Mouse (Mus musculus) intestine, embryonic 14.5 days (tissue): Measurements from ENCODE around the gene Dbx2. TPM values are rescaled to one million over a fixed set of nuclear protein-coding genes. Genes with fewer than 3 reads are reported as not detected.

Source experiments
- ATAC-seq: fragments of 200-750 bp; cut with Nextera tagmentation; replicated peaks from 2 replicates; pipeline ENCODE4 v1.8.0; 2017; ENCODE audit warnings: low read depth, moderate number of reproducible peaks, moderate TSS enrichment, moderate library complexity; ENCODE audit not compliant: low FRiP score, low TSS enrichment
- DNase-seq: peaks from one replicate; pipeline ENCODE4 v3.0.0-alpha.2; 2018; ENCODE audit warnings: low spot score
- H3K27ac ChIP-seq: fragments of 300-500 bp; sonication (generic); 2 replicates; pipeline ENCODE4 v1.5.1; 2014; ENCODE audit warnings: low read depth, mild to moderate bottlenecking, control low read depth
- H3K27me3 ChIP-seq: fragments of 300-500 bp; sonication (generic); replicated peaks from 2 replicates; pipeline ENCODE4 v1.6.1; 2014; ENCODE audit warnings: low read length, control low read depth; ENCODE audit not compliant: control insufficient read depth, insufficient read depth
- H3K36me3 ChIP-seq: fragments of 300-500 bp; sonication (generic); 2 replicates; pipeline ENCODE4 v1.6.1; 2014; ENCODE audit warnings: low read length, control low read depth; ENCODE audit not compliant: control insufficient read depth, insufficient read depth
- H3K4me1 ChIP-seq: fragments of 300-500 bp; sonication (generic); replicated peaks from 2 replicates; pipeline ENCODE4 v1.6.1; 2014; ENCODE audit warnings: low read length, control low read depth, mixed read lengths; ENCODE audit not compliant: control insufficient read depth, insufficient read depth
- H3K4me2 ChIP-seq: fragments of 300-500 bp; sonication (generic); 2 replicates; pipeline ENCODE4 v1.6.1; 2014; ENCODE audit warnings: low read length
- H3K4me3 ChIP-seq: fragments of 300-500 bp; sonication (generic); 2 replicates; pipeline ENCODE4 v1.5.1; 2014; ENCODE audit warnings: low read depth, low read length, control low read depth, mixed read lengths
- H3K9ac ChIP-seq: fragments of 300-500 bp; sonication (generic); 2 replicates; pipeline ENCODE4 v1.6.1; 2014; ENCODE audit warnings: mild to moderate bottlenecking, low read length
- H3K9me3 ChIP-seq: fragments of 300-500 bp; sonication (generic); 2 replicates; pipeline ENCODE4 v1.6.1; 2016; ENCODE audit warnings: low read length, control low read depth; ENCODE audit not compliant: control insufficient read depth
- WGBS: fragments of 180-500 bp; shearing (Covaris S2); extraction: QIAGEN DNeasy Blood & Tissue Kit; methylation state at CpG from one replicate; pipeline ENCODE4 v1.1.7; 2014; 5-methylcytosine and 5-hydroxymethylcytosine counted together
- polyA plus RNA-seq: library from polyadenylated mRNA; unstranded; fragments of >200 nt; fragmentation: Nextera tagmentation; extraction: Ambion mirVana; gene quantifications from 2 replicates; pipeline ENCODE4 v1.2.1, GENCODE M21; 2014

Gene Dbx2
- polyA plus RNA-seq, 1 experiment from 2014 or later = not detected

DNA sequence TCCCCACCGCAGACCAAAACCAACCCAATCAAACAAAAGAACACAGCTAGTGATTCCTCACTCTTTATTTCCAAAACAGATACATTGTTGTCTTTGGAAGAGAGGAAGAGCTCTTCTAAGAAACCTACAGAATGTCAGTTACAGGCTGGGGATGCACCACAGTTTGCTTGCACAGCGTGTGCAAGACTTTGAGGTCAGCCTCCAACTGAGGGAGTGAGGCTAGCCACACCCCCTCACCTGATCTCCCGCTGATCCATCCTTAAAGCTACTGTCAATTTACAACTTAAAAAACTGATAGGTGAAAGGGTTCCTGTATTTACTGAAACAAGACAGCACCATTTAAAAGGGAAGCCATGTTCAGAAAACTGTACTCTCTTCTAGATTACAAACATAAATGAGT lies 3.9 kb downstream of the Dbx2 start:
- no peak overlapping the region for H3K4me3 ChIP-seq
- ATAC-seq (no peak), DNase-seq (no peak)
- H3K9ac ChIP-seq = no peak overlapping the region
- H3K9me3 ChIP-seq = no peaks in the 10 kb centered on the region
- 5% methylated on average over 3 of the region's 3 CpGs for WGBS
- H3K27ac ChIP-seq = no peak overlapping the region
- H3K36me3 ChIP-seq = no peaks in the 10 kb centered on the region
- no peak overlapping the region for H3K4me2 ChIP-seq
- H3K27me3 ChIP-seq = peaks cover 73% of the 10 kb centered on the region
- H3K4me1 ChIP-seq = no peaks in the 10 kb centered on the region; the same call in 1 of the 2 replicates

DNA sequence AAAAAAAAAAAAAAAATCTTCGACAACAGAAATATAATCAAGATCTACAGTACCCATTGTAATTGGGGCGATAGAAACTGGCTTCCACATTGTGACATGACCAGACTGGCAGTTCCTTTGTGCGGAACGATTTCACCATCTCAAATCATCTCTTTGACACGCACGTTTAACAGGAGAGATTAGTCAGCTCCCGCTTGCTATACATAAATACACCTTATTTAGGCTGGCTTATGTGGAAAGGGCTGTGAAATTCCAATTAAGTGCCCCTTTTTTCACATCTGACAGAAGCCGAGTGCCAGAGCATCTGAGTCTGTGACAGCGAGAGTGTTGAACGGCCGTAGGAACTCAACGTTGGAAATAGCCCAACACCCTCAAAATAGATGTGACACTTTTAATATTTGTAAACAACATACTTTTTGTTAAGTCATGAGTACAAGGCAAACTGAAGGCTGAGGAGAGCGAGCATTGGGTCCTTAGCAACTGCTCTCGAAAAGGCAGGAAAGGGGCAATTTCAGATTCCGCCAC lies 12.2 kb downstream of the Dbx2 start:
- ATAC-seq (no peak), DNase-seq (no peak)
- WGBS = 71% methylated on average over 15 of the region's 15 CpGs
- H3K4me2 ChIP-seq = no peak overlapping the region
- no peaks in the 10 kb centered on the region for H3K36me3 ChIP-seq
- H3K9me3 ChIP-seq = no peaks in the 10 kb centered on the region
- no peak overlapping the region for H3K9ac ChIP-seq
- no peak overlapping the region for H3K4me3 ChIP-seq
- H3K27ac ChIP-seq = no peak overlapping the region
- H3K4me1 ChIP-seq = no peaks in the 10 kb centered on the region; the same call in 1 of the 2 replicates
- 0 out of 2 replicates have a peak, but pooled peaks cover 10% of the 10 kb centered on the region for H3K27me3 ChIP-seq

DNA sequence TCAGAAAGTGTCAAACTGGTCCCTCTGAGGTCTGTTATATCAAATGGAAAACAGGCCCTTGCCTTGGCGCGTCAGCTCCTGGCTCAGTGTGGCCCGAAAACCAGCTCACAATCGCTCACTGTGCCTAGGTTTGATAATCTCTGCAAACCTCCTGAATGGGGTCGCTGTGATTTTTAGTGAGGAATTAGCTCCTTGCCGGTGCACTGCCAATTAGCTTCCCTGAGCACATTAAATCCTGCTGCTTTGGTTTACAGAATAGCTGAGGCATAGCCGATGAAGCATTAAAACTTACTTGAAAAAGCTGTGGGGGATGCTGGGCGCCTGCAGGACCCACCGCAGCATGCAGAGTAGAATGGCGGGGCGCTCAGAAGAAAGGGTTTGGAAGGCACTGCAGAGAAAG lies 15.4 kb downstream of the Dbx2 start:
- H3K4me2 ChIP-seq = no peak overlapping the region
- DNase-seq = no peak

DNA sequence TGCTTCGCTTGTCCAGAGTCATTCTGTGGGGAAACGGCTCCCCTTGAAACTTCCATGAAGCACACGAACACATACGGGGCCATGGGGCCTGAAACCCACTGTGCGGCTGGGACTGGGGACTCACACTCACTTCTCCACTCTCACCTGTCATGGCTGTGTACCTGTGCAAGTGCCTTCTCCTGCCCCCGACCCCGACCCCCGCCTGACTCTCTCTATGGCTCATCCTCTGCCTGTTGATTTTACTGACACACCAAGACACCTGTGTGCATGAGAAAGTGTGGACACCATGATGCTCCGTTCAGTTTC lies 16.0 kb downstream of the Dbx2 start:
- Histone ChIP-seq H3K4me2 (no peak overlapping the region), H3K4me1 (no peaks in the 10 kb centered on the region; the same call in 1 of the 2 replicates), H3K9ac (no peak overlapping the region), H3K27ac (no peak overlapping the region), H3K4me3 (no peak overlapping the region), H3K9me3 (no peaks in the 10 kb centered on the region), H3K36me3 (no peaks in the 10 kb centered on the region), H3K27me3 (0 out of 2 replicates have a peak, but pooled peaks cover 10% of the 10 kb centered on the region)
- 62% methylated on average over 9 of the region's 9 CpGs for WGBS
- no peak for DNase-seq
- no peak for ATAC-seq

More for the DNA sequence above, 15.4 kb downstream of the Dbx2 start:
- ATAC-seq = no peak
- no peak overlapping the region for H3K9ac ChIP-seq
- H3K4me3 ChIP-seq = no peak overlapping the region
- no peaks in the 10 kb centered on the region for H3K36me3 ChIP-seq
- H3K4me1 ChIP-seq = no peaks in the 10 kb centered on the region; the same call in 1 of the 2 replicates
- H3K27me3 ChIP-seq = 0 out of 2 replicates have a peak, but pooled peaks cover 10% of the 10 kb centered on the region
- 29% methylated on average over 11 of the region's 11 CpGs for WGBS
- H3K9me3 ChIP-seq = no peaks in the 10 kb centered on the region
- no peak overlapping the region for H3K27ac ChIP-seq

DNA sequence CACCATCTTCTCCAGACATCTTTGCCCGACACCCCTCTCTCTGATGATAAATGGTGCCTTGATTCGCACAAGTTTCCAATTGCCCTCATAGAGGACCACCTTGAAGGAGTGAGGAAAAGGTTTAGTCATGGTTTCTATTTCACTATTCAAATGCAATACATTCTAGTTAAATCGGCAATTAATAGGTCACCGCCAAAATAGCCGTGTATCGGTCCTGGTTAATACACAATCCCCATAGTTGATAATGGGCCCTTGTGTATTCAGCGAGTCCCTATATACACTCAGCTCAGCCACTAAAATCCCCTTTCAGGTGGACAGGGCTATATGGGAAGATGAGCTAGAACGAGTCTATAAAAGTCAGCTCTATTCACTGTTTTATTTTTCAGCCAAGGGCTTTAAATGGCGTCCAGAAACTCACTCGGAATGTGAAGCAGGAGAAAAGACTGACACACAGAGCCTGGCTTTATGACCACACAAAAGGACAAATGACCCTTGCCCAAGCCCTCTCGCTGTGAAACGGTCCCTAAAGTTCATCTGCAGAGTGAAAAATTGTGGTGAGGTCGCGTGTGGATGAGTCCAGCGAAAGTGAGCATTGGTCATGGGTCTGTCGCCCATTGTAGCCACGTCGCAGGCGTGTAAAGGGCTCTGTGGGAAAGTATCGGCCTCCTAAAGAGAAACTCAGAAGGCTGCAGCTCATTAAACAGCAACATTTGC lies 16.5 kb downstream of the Dbx2 start:
- ATAC-seq (no peak), DNase-seq (no peak)
- no peaks in the 10 kb centered on the region; the same call in 1 of the 2 replicates for H3K4me1 ChIP-seq
- H3K27ac ChIP-seq = no peak overlapping the region
- H3K4me3 ChIP-seq = no peak overlapping the region
- 0 out of 2 replicates have a peak, but pooled peaks cover 10% of the 10 kb centered on the region for H3K27me3 ChIP-seq
- no peak overlapping the region for H3K4me2 ChIP-seq
- no peaks in the 10 kb centered on the region for H3K9me3 ChIP-seq
- H3K9ac ChIP-seq = no peak overlapping the region
- WGBS = 65% methylated on average over 20 of the region's 20 CpGs
- H3K36me3 ChIP-seq = no peaks in the 10 kb centered on the region

DNA sequence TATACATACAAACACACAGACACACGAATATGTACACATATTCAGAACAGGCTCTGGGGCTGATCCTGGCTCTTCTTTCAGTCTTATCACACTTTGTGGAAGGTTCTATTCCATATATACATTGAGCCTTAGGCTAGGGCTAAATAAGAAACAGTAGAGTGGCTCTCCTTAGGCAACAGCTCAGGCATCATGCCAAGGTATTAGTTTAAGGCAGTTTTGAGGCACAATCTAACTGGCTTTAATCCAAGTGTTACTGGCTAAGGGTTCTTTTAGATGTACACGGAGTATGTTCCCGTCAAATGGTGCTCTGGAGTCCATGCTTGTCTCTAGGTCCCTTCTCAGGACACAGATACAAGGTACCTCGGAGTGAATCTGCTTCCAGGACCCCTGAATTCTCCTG lies 31.4 kb downstream of the Dbx2 start:
- 76% methylated on average over 4 of the region's 4 CpGs for WGBS
- Histone ChIP-seq H3K4me3 (no peak overlapping the region), H3K27me3 (no peaks in the 10 kb centered on the region), H3K36me3 (no peaks in the 10 kb centered on the region), H3K9me3 (no peaks in the 10 kb centered on the region), H3K4me2 (no peak overlapping the region), H3K27ac (no peak overlapping the region), H3K4me1 (no peaks in the 10 kb centered on the region), H3K9ac (no peak overlapping the region)
- ATAC-seq (no peak), DNase-seq (no peak)

DNA sequence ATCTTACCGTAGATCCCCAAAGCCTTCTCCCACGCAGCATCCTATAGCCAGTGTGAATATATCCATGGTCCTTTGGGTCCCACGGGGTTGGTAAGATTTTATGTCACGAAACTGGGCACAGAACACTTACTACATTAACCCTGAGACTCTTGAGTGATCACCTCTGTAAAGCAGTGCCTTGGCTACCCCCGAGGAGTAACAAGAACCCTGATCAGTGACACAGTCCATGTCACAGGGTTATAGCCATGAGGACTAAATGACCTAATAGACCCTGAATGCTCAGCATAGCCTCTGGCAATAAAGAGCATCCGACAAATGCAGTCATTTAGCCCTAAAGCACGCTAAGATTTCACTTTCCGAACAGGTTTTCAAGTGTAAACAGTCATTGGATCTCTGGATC lies 33.0 kb downstream of the Dbx2 start:
- Histone ChIP-seq H3K9ac (no peak overlapping the region), H3K4me1 (no peaks in the 10 kb centered on the region), H3K4me2 (no peak overlapping the region), H3K27me3 (no peaks in the 10 kb centered on the region), H3K36me3 (no peaks in the 10 kb centered on the region), H3K4me3 (no peak overlapping the region), H3K9me3 (no peaks in the 10 kb centered on the region), H3K27ac (no peak overlapping the region)
- DNase-seq (no peak), ATAC-seq (no peak)
- WGBS = 68% methylated on average over 8 of the region's 8 CpGs

DNA sequence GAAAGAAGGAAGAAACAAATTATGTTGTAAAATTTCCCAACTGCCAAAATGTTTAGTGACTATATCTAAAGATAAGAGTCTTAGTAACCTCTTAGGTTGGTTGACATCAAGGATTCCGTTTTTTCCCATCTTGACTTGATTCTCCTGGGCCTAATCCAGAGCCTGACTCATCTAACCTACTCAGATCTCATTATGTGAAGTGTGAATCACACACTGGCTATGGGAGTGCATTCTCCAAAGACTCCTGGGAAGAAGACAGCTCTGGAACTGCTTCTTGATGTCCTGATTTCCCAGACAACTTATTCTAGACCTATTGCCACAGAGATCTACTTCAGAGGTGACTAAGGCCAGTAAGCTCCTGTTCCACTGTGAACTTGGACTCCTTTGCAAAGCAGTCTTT lies 43.2 kb downstream of the Dbx2 start:
- no peaks in the 10 kb centered on the region for H3K4me1 ChIP-seq
- H3K4me3 ChIP-seq = no peak overlapping the region
- no peaks in the 10 kb centered on the region for H3K36me3 ChIP-seq
- no peak for DNase-seq
- 79% methylated on average over 1 of the region's 1 CpGs for WGBS
- no peak for ATAC-seq
- no peak overlapping the region for H3K4me2 ChIP-seq
- no peaks in the 10 kb centered on the region for H3K9me3 ChIP-seq
- no peak overlapping the region for H3K9ac ChIP-seq
- H3K27ac ChIP-seq = no peak overlapping the region
- H3K27me3 ChIP-seq = no peaks in the 10 kb centered on the region

DNA sequence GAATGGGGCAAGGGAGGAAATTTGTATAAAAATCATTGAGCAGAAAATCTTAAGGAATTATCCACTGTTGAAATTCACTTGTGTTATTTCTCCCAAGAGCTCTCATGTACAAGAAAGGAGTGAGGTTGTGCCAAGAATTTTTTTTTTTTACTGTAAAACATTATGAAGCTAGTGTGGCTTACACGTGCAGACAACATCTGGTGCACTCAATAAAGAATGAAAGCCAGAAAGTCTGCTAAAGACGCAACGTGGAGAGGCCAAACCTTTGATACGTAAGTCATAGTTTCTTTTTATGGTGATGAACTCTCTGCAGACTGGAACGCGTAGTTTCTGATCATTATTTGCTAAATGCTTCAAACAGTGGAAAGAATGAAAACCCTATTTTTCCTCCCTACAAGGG lies 54.6 kb downstream of the Dbx2 start:
- no peak overlapping the region for H3K9ac ChIP-seq
- ATAC-seq (no peak), DNase-seq (no peak)
- H3K4me1 ChIP-seq = no peaks in the 10 kb centered on the region
- no peak overlapping the region for H3K4me2 ChIP-seq
- WGBS = 62% methylated on average over 6 of the region's 6 CpGs
- H3K4me3 ChIP-seq = no peak overlapping the region
- no peaks in the 10 kb centered on the region for H3K9me3 ChIP-seq
- H3K36me3 ChIP-seq = no peaks in the 10 kb centered on the region
- no peak overlapping the region for H3K27ac ChIP-seq
- no peaks in the 10 kb centered on the region for H3K27me3 ChIP-seq
